Mouse (Mus musculus) forebrain, embryonic 11.5 days (tissue): ENCODE results near the gene Klf7. TPM values are rescaled to one million over a fixed set of nuclear protein-coding genes. Genes with fewer than 3 reads are reported as not detected.

Experiments
- ATAC-seq: fragments of 200-750 bp; cut with Nextera tagmentation; replicated peaks from 2 replicates; pipeline ENCODE4 v1.8.0; 2017; ENCODE audit warnings: moderate TSS enrichment; ENCODE audit not compliant: low FRiP score
- DNase-seq: peaks from one replicate; pipeline ENCODE4 v3.0.0-alpha.2; 2017; ENCODE audit warnings: low spot score
- H3K27ac ChIP-seq: fragments of 300-500 bp; sonication (generic); 2 replicates; pipeline ENCODE4 v1.5.1; 2014; ENCODE audit warnings: low read depth, low read length
- H3K27me3 ChIP-seq: fragments of 300-500 bp; sonication (generic); 2 replicates; pipeline ENCODE4 v1.6.1; 2014; ENCODE audit warnings: mild to moderate bottlenecking, low read length, mixed read lengths; ENCODE audit not compliant: control insufficient read depth, insufficient read depth
- H3K36me3 ChIP-seq: fragments of 300-500 bp; sonication (generic); 2 replicates; pipeline ENCODE4 v1.6.1; 2014; ENCODE audit warnings: mild to moderate bottlenecking, low read length, moderate library complexity, mixed read lengths; ENCODE audit not compliant: control insufficient read depth, insufficient read depth
- H3K4me1 ChIP-seq: fragments of 300-500 bp; sonication (generic); replicated peaks from 2 replicates; pipeline ENCODE4 v1.6.1; 2014; ENCODE audit warnings: low read length, mixed read lengths; ENCODE audit not compliant: control insufficient read depth, insufficient read depth
- H3K4me2 ChIP-seq: fragments of 300-500 bp; sonication (generic); 2 replicates; pipeline ENCODE4 v1.6.1; 2014; ENCODE audit warnings: low read depth, mild to moderate bottlenecking, low read length, moderate library complexity, mixed read lengths; ENCODE audit not compliant: severe bottlenecking
- H3K4me3 ChIP-seq: fragments of 300-500 bp; sonication (generic); 2 replicates; pipeline ENCODE4 v1.5.1; 2014; ENCODE audit warnings: low read depth, low read length
- H3K9ac ChIP-seq: fragments of 300-500 bp; sonication (generic); 2 replicates; pipeline ENCODE4 v1.6.1; 2014; ENCODE audit warnings: low read length
- H3K9me3 ChIP-seq: fragments of 300-500 bp; sonication (generic); 2 replicates; pipeline ENCODE4 v1.6.1; 2016; ENCODE audit warnings: low read length, mixed read lengths; ENCODE audit not compliant: control insufficient read depth
- WGBS: fragments of 180-500 bp; shearing (Covaris S2); extraction: QIAGEN DNeasy Blood & Tissue Kit; methylation state at CpG from one replicate; pipeline ENCODE4 v1.1.7; 2014; 5-methylcytosine and 5-hydroxymethylcytosine counted together
- polyA plus RNA-seq: library from polyadenylated mRNA; unstranded; fragments of >200 nt; fragmentation: Nextera tagmentation; extraction: Ambion mirVana; gene quantifications from 2 replicates; pipeline ENCODE4 v1.2.1, GENCODE M21; 2014

Gene Klf7
- polyA plus RNA-seq, 1 experiment from 2014 or later, result 24.8 TPM

DNA sequence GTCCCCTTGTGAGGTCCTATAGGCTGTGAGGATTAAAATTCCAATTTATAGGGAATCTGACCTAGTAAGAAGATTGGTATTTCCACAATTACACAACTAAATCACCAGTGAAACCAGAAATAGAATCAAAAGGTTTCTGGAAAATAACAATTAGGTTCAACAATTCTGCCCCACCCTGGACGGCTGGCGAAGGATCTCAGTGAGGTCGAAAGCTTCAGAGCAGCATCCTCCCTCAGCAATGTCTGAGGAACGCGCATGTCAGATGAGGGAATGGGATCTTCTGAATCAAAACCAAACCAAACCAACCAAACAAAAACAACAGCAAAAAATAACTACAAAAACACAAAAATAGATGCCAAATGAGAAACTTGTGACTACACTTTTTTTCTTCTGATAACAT lies 29.1 kb downstream of the Klf7 start:
- Histone ChIP-seq H3K9ac (no peak overlapping the region), H3K4me3 (no peak overlapping the region), H3K27me3 (no peaks in the 10 kb centered on the region), H3K27ac (no peak overlapping the region), H3K4me2 (no peak overlapping the region), H3K36me3 (no peaks in the 10 kb centered on the region), H3K9me3 (no peaks in the 10 kb centered on the region), H3K4me1 (peaks cover 5% of the 10 kb centered on the region; the same call in 1 of the 2 replicates)
- DNase-seq, result no peak
- no peak for ATAC-seq
- 91% methylated on average over 5 of the region's 5 CpGs for WGBS

DNA sequence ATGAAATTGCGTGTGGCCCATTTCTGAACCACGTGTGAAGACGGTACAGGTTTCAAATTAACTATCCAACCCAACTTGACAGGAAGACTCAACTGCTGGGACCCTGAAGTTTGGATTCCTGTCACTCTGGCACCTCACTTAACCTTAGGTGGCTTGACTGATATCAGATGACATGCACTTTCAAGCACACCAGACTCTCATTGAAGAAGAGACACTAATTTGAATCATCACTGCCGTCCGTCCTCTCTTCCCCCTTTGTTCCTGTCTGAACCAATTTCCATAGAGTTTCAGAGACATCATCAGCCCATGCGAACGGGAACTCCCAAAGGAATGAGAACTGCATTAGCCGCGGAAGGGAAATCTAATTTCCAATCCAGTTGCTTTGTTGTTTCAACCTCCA lies 30.5 kb downstream of the Klf7 start:
- no peak overlapping the region for H3K4me2 ChIP-seq
- no peaks in the 10 kb centered on the region for H3K9me3 ChIP-seq
- H3K4me3 ChIP-seq, result no peak overlapping the region
- ATAC-seq (no peak), DNase-seq (no peak)
- H3K36me3 ChIP-seq, result no peaks in the 10 kb centered on the region
- H3K4me1 ChIP-seq, result peaks cover 6% of the 10 kb centered on the region; the same call in 1 of the 2 replicates
- H3K27me3 ChIP-seq, result no peaks in the 10 kb centered on the region
- no peak overlapping the region for H3K27ac ChIP-seq
- 86% methylated on average over 9 of the region's 9 CpGs for WGBS
- H3K9ac ChIP-seq, result no peak overlapping the region

DNA sequence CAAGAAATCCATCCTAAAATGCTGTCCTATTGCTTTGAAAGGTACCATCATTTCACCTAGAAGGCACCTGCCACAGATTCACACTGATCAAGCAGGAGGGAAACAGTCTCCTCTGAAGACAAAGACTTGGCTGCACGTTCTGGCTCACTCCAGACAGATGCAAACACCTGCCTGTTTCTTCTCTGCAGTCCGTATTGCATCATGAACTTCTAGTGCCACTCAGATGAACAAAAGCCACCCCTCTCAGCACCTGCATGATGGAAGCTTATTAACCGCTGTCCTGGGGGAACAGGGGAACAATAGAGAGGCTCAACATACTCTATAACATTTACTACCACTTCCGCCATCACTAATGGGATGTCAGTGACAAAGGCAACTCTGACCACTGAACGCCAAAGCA lies 31.5 kb downstream of the Klf7 start:
- Histone ChIP-seq H3K36me3 (no peaks in the 10 kb centered on the region), H3K27ac (no peak overlapping the region), H3K4me2 (no peak overlapping the region), H3K27me3 (no peaks in the 10 kb centered on the region), H3K4me3 (no peak overlapping the region), H3K9ac (no peak overlapping the region), H3K9me3 (no peaks in the 10 kb centered on the region), H3K4me1 (peaks cover 5% of the 10 kb centered on the region; the same call in 1 of the 2 replicates)
- DNase-seq (no peak), ATAC-seq (no peak)
- WGBS, result 76% methylated on average over 5 of the region's 5 CpGs

- no peak overlapping the region for H3K4me3 ChIP-seq
- H3K36me3 ChIP-seq, result no peaks in the 10 kb centered on the region
- no peaks in the 10 kb centered on the region for H3K9me3 ChIP-seq
- H3K27me3 ChIP-seq, result no peaks in the 10 kb centered on the region
- DNase-seq (no peak), ATAC-seq (no peak)
- H3K4me2 ChIP-seq, result no peak overlapping the region
- no peak overlapping the region for H3K9ac ChIP-seq
- no peak overlapping the region for H3K27ac ChIP-seq
- peaks cover 5% of the 10 kb centered on the region; the same call in 1 of the 2 replicates for H3K4me1 ChIP-seq
- WGBS, result 100% methylated on average over 1 of the region's 1 CpGs
Measured at GRCm38 (mm10) chr1:64089691-64090090, 32.4 kb downstream of the Klf7 start.

DNA sequence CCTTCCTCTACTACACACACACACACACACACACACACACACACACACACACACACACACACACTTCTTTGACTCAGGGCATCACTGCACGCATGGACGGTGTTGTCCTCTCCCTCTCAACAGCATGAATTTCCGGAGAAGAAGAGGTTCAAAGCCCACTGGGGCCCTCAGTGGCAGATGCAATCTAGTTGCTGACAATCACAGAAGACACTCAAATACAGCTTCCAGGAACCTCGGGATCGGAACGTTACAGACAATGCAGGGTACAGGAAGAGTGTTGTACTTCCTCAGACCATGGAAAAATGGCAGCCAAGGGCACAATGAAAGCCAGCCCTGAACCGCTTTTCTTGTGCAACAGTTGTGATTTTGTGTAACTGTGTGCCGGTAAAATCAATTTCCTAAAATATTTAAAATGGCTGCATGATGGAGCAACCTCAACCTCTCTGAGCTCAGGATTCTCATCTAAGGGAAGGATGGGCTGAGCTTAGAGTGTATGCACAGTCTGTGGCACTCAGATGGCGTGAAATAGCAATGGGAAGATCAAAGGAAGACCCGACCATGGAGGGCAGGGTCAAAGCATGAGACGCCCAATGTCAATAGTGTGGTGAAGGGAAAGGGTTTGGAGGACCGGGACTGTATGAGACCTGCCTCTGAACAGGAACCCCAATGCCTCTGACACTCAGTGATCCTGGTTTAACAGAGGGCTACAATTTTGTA lies 33.3 kb downstream of the Klf7 start:
- H3K4me3 ChIP-seq, result no peak overlapping the region
- no peak overlapping the region; the same call in 1 of the 2 replicates for H3K27ac ChIP-seq
- no peaks in the 10 kb centered on the region for H3K27me3 ChIP-seq
- H3K4me1 ChIP-seq, result peaks cover 5% of the 10 kb centered on the region; the same call in 1 of the 2 replicates
- WGBS, result 84% methylated on average over 12 of the region's 12 CpGs
- DNase-seq, result no peak
- no peak overlapping the region for H3K9ac ChIP-seq
- no peaks in the 10 kb centered on the region for H3K9me3 ChIP-seq
- no peaks in the 10 kb centered on the region for H3K36me3 ChIP-seq
- no peak overlapping the region for H3K4me2 ChIP-seq
- ATAC-seq, result peak; percentile 35; the same call in 1 of the 2 replicates

DNA sequence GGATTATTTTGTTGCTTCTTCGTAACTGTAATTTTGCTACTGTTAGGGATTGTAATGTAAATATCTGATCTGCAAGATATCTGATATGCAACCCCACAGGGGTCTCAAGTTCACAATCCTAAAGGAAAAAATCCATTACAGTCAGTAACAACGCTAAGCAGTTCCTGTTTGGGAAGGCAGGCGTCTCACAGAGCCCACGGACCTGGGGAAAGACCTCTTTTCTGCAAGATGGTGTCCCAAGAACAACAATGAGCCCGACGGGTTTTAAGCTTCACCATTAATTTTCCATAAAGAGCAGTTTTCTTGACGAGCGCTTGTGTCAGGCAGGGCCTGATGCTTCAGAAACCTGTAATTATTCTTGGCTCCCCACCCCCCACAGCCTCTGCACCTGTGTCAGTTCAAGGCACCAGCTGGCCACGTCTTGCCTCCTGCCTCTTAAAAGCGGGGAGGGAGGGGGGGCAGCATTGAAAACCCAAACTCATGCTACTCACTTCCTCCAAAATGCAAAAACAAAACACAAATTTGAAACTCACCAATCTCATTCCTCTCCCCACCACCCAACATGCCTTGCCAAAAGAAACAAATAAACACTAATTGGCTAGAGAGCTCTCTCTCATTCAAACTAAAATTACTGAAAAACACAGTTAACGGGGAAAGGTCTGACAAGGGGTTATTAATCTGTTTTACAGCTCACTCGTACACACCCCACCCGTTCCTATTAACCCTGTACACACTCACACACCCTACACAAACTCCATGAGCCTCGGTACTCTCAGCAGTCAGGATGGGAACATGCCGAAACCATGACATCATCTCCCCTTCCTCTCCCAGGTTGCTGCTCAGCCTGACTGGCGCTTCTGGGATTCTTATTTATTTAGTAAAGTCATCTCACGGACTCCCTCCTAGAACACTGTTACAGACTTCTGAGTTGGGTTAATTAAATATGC lies 34.2 kb downstream of the Klf7 start:
- H3K9ac ChIP-seq, result no peak overlapping the region
- DNase-seq (peak; percentile 68), ATAC-seq (peak; percentile 89)
- H3K27me3 ChIP-seq, result no peaks in the 10 kb centered on the region
- peaks cover 5% of the 10 kb centered on the region; the same call in 1 of the 2 replicates for H3K4me1 ChIP-seq
- H3K4me3 ChIP-seq, result no peak overlapping the region
- no peaks in the 10 kb centered on the region for H3K36me3 ChIP-seq
- peak overlapping the region; percentile 24; the same call in 1 of the 2 replicates for H3K4me2 ChIP-seq
- peak overlapping the region; percentile 55; the same call in 1 of the 2 replicates for H3K27ac ChIP-seq
- 35% methylated on average over 17 of the region's 17 CpGs for WGBS
- no peaks in the 10 kb centered on the region for H3K9me3 ChIP-seq

DNA sequence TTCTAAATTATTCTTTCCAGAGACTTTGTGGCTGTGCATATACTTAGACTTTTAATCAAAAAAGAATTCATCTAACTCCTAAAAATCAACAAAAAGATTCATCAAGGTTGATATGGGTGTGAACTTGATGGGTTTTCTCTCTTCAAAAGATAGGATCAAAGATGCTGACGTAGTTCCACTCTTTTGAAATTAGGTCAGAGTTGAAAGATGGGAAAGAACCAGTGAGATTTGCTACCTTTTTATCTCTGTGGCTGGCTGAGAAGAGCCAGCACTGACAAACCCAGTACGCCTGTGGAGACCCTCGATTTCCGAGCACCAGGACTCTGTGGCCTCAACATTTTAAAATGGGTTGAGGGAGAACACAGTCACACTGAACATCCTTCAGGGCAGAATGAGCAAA lies 36.2 kb downstream of the Klf7 start:
- WGBS, result 83% methylated on average over 4 of the region's 4 CpGs
- no peak overlapping the region for H3K4me3 ChIP-seq
- H3K27ac ChIP-seq, result no peak overlapping the region
- no peak for DNase-seq
- H3K27me3 ChIP-seq, result no peaks in the 10 kb centered on the region
- H3K36me3 ChIP-seq, result no peaks in the 10 kb centered on the region
- H3K9me3 ChIP-seq, result no peaks in the 10 kb centered on the region
- no peak overlapping the region for H3K4me2 ChIP-seq
- H3K9ac ChIP-seq, result no peak overlapping the region
- peaks cover 5% of the 10 kb centered on the region; the same call in 1 of the 2 replicates for H3K4me1 ChIP-seq
- ATAC-seq, result no peak

- Histone ChIP-seq H3K4me3 (no peak overlapping the region), H3K36me3 (no peaks in the 10 kb centered on the region), H3K4me1 (peaks cover 5% of the 10 kb centered on the region; the same call in 1 of the 2 replicates), H3K27me3 (no peaks in the 10 kb centered on the region), H3K9me3 (no peaks in the 10 kb centered on the region), H3K4me2 (no peak overlapping the region), H3K9ac (no peak overlapping the region), H3K27ac (no peak overlapping the region)
- ATAC-seq (no peak), DNase-seq (no peak)
- 94% methylated on average over 4 of the region's 4 CpGs for WGBS
Measured at GRCm38 (mm10) chr1:64085361-64085760, 36.7 kb downstream of the Klf7 start.
